Mouse (Mus musculus): ENCODE measurements around the gene Lce1i. TPM values are rescaled to one million over a fixed set of nuclear protein-coding genes. Genes with fewer than 3 reads are reported as not detected.

Gene Lce1i
- polyA plus RNA-seq (2012; rRNA removed; ENCODE audit: low replicate concordance) = not detected in 2 replicates

GRCm38 (mm10) chr3:92778799-92779198, at the start of gene Lce1i:
Lce1i (minus strand) TSS chr3:92778899.

GRCm38 (mm10) chr3:92827108-92827507, 48.4 kb upstream of the Lce1i start, which contains the start of gene Kprp:
Kprp (minus strand) TSS chr3:92827247.

GRCm38 (mm10) chr3:92807791-92808190, 29.1 kb upstream of the Lce1i start, which contains the start of gene Lce1k:
Lce1k (minus strand) TSS chr3:92807891.

DNA sequence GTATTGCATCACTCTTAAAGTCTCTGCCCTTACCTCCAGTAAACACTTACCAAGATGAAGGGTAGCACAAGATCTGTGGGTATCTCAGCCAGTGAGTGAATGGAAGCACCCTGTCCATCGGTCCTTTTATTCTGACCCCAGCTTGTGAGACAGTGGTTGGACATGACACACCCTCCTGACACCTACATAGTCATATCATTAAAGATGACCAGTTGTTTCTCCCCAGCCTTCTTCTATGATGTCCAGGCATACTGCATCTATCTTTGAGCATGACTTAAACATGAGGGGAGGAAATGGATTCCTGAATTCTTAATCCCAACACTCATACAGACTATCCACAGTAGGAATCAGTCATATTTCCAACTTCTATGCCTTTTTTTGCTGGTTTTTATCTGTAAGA, 11.7 kb upstream of the Lce1i start, which contains the start of gene Lce1j:
Gene Lce1j, minus strand, starts transcription at position 101 of the 400 bp plus-strand sequence.

GRCm38 (mm10) chr3:92764965-92765364, 13.7 kb downstream of the Lce1i start, which contains the start of gene Lce1h:
Lce1h (minus strand) TSS chr3:92765065.

GRCm38 (mm10) chr3:92752238-92752637, 26.5 kb downstream of the Lce1i start, which contains the start of gene Lce1g:
Lce1g (minus strand) TSS chr3:92752338.

DNA sequence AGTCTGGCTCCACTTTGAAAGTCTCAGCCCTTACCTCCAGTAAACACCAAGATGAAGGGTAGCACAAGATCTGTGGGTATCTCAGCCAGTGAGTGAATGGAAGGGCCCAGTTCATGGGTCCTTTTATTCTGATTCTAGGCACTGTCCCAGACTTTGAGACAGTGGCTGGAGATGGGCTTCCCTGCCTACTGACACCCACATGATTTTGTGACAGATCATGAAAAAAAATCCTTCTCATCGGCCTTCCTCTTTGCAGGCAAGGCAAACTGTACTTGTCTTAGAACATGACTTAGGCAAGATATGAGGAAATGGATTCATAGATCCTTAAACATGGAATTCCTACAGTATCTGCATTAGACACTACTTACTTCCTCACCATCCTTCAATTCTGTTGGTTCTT, 39.7 kb downstream of the Lce1i start, which contains the start of gene Gm38119:
Gene Gm38119, minus strand, starts transcription at position 101 of the 400 bp plus-strand sequence.

Other genes with a start within 250 kb of the Lce1i start
- not detected in 2 replicates for gene 2310046K23Rik, start 244.4 kb downstream of the Lce1i start, polyA plus RNA-seq (2012; rRNA removed; ENCODE audit: low replicate concordance)
- 0.31 TPM in 1 of 2 replicates, not detected in the other for gene Ivl, start 205.2 kb downstream of the Lce1i start, polyA plus RNA-seq (2012; rRNA removed; ENCODE audit: low replicate concordance)
- gene Smcp, start 189.9 kb downstream of the Lce1i start, polyA plus RNA-seq (2012; rRNA removed; ENCODE audit: low replicate concordance) = not detected in 2 replicates
- gene 2210017I01Rik, start 171.4 kb downstream of the Lce1i start, polyA plus RNA-seq (2012; rRNA removed; ENCODE audit: low replicate concordance) = not detected in 2 replicates
- gene Lce6a, start 157.2 kb downstream of the Lce1i start, polyA plus RNA-seq (2012; rRNA removed; ENCODE audit: low replicate concordance) = not detected in 2 replicates
- gene Lce1a1, start 130.6 kb downstream of the Lce1i start, polyA plus RNA-seq (2012; rRNA removed; ENCODE audit: low replicate concordance) = not detected in 2 replicates
- not detected in 2 replicates for gene Lce1b, start 122.0 kb downstream of the Lce1i start, polyA plus RNA-seq (2012; rRNA removed; ENCODE audit: low replicate concordance)
- not detected in 2 replicates for gene Lce1a2, start 108.6 kb downstream of the Lce1i start, polyA plus RNA-seq (2012; rRNA removed; ENCODE audit: low replicate concordance)
- gene Lce1c, start 99.7 kb downstream of the Lce1i start, polyA plus RNA-seq (2012; rRNA removed; ENCODE audit: low replicate concordance) = not detected in 2 replicates
- not detected in 2 replicates for gene Lce1d, start 91.7 kb downstream of the Lce1i start, polyA plus RNA-seq (2012; rRNA removed; ENCODE audit: low replicate concordance)
- not detected in 2 replicates for gene Lce1e, start 69.8 kb downstream of the Lce1i start, polyA plus RNA-seq (2012; rRNA removed; ENCODE audit: low replicate concordance)
- gene Lce1f, start 58.5 kb downstream of the Lce1i start, polyA plus RNA-seq (2012; rRNA removed; ENCODE audit: low replicate concordance) = not detected in 2 replicates
- not detected in 2 replicates for gene Gm38119, start 39.8 kb downstream of the Lce1i start, polyA plus RNA-seq (2012; rRNA removed; ENCODE audit: low replicate concordance)
- gene Lce1g, start 26.6 kb downstream of the Lce1i start, polyA plus RNA-seq (2012; rRNA removed; ENCODE audit: low replicate concordance) = not detected in 2 replicates
- gene Lce1h, start 13.8 kb downstream of the Lce1i start, polyA plus RNA-seq (2012; rRNA removed; ENCODE audit: low replicate concordance) = not detected in 2 replicates
- not detected in 2 replicates for gene Lce1j, start 11.6 kb upstream of the Lce1i start, polyA plus RNA-seq (2012; rRNA removed; ENCODE audit: low replicate concordance)
- gene Lce1k, start 29.0 kb upstream of the Lce1i start, polyA plus RNA-seq (2012; rRNA removed; ENCODE audit: low replicate concordance) = not detected in 2 replicates
- not detected in 2 replicates for gene Kprp, start 48.3 kb upstream of the Lce1i start, polyA plus RNA-seq (2012; rRNA removed; ENCODE audit: low replicate concordance)
- not detected in 2 replicates for gene Lce1l, start 72.4 kb upstream of the Lce1i start, polyA plus RNA-seq (2012; rRNA removed; ENCODE audit: low replicate concordance)
- not detected in 2 replicates for gene 2310050C09Rik, start 91.3 kb upstream of the Lce1i start, polyA plus RNA-seq (2012; rRNA removed; ENCODE audit: low replicate concordance)
- gene Lce3a, start 147.3 kb upstream of the Lce1i start, polyA plus RNA-seq (2012; rRNA removed; ENCODE audit: low replicate concordance) = not detected in 2 replicates
- gene Lce3b, start 154.1 kb upstream of the Lce1i start, polyA plus RNA-seq (2012; rRNA removed; ENCODE audit: low replicate concordance) = not detected in 2 replicates
- 0.27 TPM in 1 of 2 replicates, not detected in the other for gene Lce3c, start 165.6 kb upstream of the Lce1i start, polyA plus RNA-seq (2012; rRNA removed; ENCODE audit: low replicate concordance)
- gene Lce3d, start 178.5 kb upstream of the Lce1i start, polyA plus RNA-seq (2012; rRNA removed; ENCODE audit: low replicate concordance) = not detected in 2 replicates
- gene Lce3e, start 188.2 kb upstream of the Lce1i start, polyA plus RNA-seq (2012; rRNA removed; ENCODE audit: low replicate concordance) = not detected in 2 replicates
- not detected in 2 replicates for gene Lce3f, start 213.3 kb upstream of the Lce1i start, polyA plus RNA-seq (2012; rRNA removed; ENCODE audit: low replicate concordance)
- gene Crct1, start 236.8 kb upstream of the Lce1i start, polyA plus RNA-seq (2012; rRNA removed; ENCODE audit: low replicate concordance) = not detected in 2 replicates
- gene Lce1m, start 240.2 kb upstream of the Lce1i start, polyA plus RNA-seq (2012; rRNA removed; ENCODE audit: low replicate concordance) = not detected in 2 replicates